Mouse (Mus musculus): ENCODE data around the gene 4833439L19Rik. TPM values are rescaled to one million over a fixed set of nuclear protein-coding genes. Genes with fewer than 3 reads are reported as not detected.
"Not testable (repeated sequence)": the region's sequence is repeated elsewhere in the genome, so short reads cannot be mapped to it uniquely, and the experiment has no call there.

4833439L19Rik gene
- 100 to 1,000 TPM; 137 to 152 TPM for total RNA-seq (2021)

- intact Hi-C loops (cut with DNase I): no loop called here
- peak; percentile 91 to 96 for DNase-seq (ENCODE audit: extremely low spot score in 1 of 2, low spot score in 2 of 2)
Measured at GRCm38 (mm10) chr13:54565201-54565581, at the start of gene 4833439L19Rik. 4833439L19Rik (minus strand) TSS chr13:54565435.

- intact Hi-C loops (cut with DNase I); DNase-seq (ENCODE audit: extremely low spot score in 1 of 2, low spot score in 2 of 2): not testable (repeated sequence)
Measured at GRCm38 (mm10) chr13:54613141-54613540, 47.9 kb upstream of the 4833439L19Rik start.

- peak; percentile 87 to 96 for DNase-seq (ENCODE audit: extremely low spot score in 1 of 2, low spot score in 2 of 2)
- intact Hi-C loops (cut with DNase I): no loop called here
Measured at GRCm38 (mm10) chr13:54610972-54611754, 45.9 kb upstream of the 4833439L19Rik start, which contains the start of gene Cltb. Cltb (minus strand) TSS chr13:54611344.

GRCm38 (mm10) chr13:54610613-54610971 is 45.4 kb upstream of the 4833439L19Rik start:
- intact Hi-C loops (cut with DNase I): no loop called here
- no peak for DNase-seq (ENCODE audit: extremely low spot score in 1 of 2, low spot score in 2 of 2)

- no peak for DNase-seq (ENCODE audit: extremely low spot score in 1 of 2, low spot score in 2 of 2)
- intact Hi-C loops (cut with DNase I): no loop called here
Measured at GRCm38 (mm10) chr13:54609301-54609700, 44.1 kb upstream of the 4833439L19Rik start.

- peak in 1 of 2 experiments; percentile 66 for DNase-seq (ENCODE audit: extremely low spot score in 1 of 2, low spot score in 2 of 2)
- intact Hi-C loops (cut with DNase I): no loop called here
Measured at GRCm38 (mm10) chr13:54608666-54609065, 43.4 kb upstream of the 4833439L19Rik start.

- intact Hi-C loops (cut with DNase I): no loop called here
- no peak for DNase-seq (ENCODE audit: extremely low spot score in 1 of 2, low spot score in 2 of 2)
Measured at GRCm38 (mm10) chr13:54608002-54608401, 42.8 kb upstream of the 4833439L19Rik start.

- intact Hi-C loops (cut with DNase I): no loop called here
- no peak for DNase-seq (ENCODE audit: extremely low spot score in 1 of 2, low spot score in 2 of 2)
Measured at GRCm38 (mm10) chr13:54607204-54607603, 42.0 kb upstream of the 4833439L19Rik start.

- intact Hi-C loops (cut with DNase I): no loop called here
- DNase-seq (ENCODE audit: extremely low spot score in 1 of 2, low spot score in 2 of 2): no peak
Measured at GRCm38 (mm10) chr13:54605426-54605825, 40.2 kb upstream of the 4833439L19Rik start.

- DNase-seq (ENCODE audit: extremely low spot score in 1 of 2, low spot score in 2 of 2): no peak
- intact Hi-C loops (cut with DNase I): no loop called here
Measured at GRCm38 (mm10) chr13:54604221-54604620, 39.0 kb upstream of the 4833439L19Rik start.

GRCm38 (mm10) chr13:54603501-54603900 is 38.3 kb upstream of the 4833439L19Rik start:
- intact Hi-C loops (cut with DNase I): no loop called here
- no peak for DNase-seq (ENCODE audit: extremely low spot score in 1 of 2, low spot score in 2 of 2)

- intact Hi-C loops (cut with DNase I): no loop called here
- no peak for DNase-seq (ENCODE audit: extremely low spot score in 1 of 2, low spot score in 2 of 2)
Measured at GRCm38 (mm10) chr13:54602639-54603111, 37.4 kb upstream of the 4833439L19Rik start.

- no peak for DNase-seq (ENCODE audit: extremely low spot score in 1 of 2, low spot score in 2 of 2)
- intact Hi-C loops (cut with DNase I): no loop called here
Measured at GRCm38 (mm10) chr13:54598622-54599143, 33.4 kb upstream of the 4833439L19Rik start.

GRCm38 (mm10) chr13:54596870-54597269 is 31.6 kb upstream of the 4833439L19Rik start:
- intact Hi-C loops (cut with DNase I): no loop called here
- no peak for DNase-seq (ENCODE audit: extremely low spot score in 1 of 2, low spot score in 2 of 2)

- DNase-seq (ENCODE audit: extremely low spot score in 1 of 2, low spot score in 2 of 2): no peak
- intact Hi-C loops (cut with DNase I): no loop called here
Measured at GRCm38 (mm10) chr13:54596107-54596690, 31.0 kb upstream of the 4833439L19Rik start.

GRCm38 (mm10) chr13:54593617-54594016 is 28.4 kb upstream of the 4833439L19Rik start:
- peak in 1 of 2 experiments; percentile 61 for DNase-seq (ENCODE audit: extremely low spot score in 1 of 2, low spot score in 2 of 2)
- intact Hi-C loops (cut with DNase I): no loop called here

GRCm38 (mm10) chr13:54591776-54592356 is 26.6 kb upstream of the 4833439L19Rik start:
- DNase-seq (ENCODE audit: extremely low spot score in 1 of 2, low spot score in 2 of 2): no peak
- intact Hi-C loops (cut with DNase I): no loop called here

GRCm38 (mm10) chr13:54589996-54590951 is 25.0 kb upstream of the 4833439L19Rik start, which contains the start of the genes Nop16 and Higd2a:
Nop16 (minus strand) TSS chr13:54590090.
Higd2a (plus strand) TSS chr13:54590207.
- intact Hi-C loops (cut with DNase I): no loop called here
- peak; percentile 97 for DNase-seq (ENCODE audit: extremely low spot score in 1 of 2, low spot score in 2 of 2)

All from left cerebral cortex, postnatal 10 days (tissue).